Mouse (Mus musculus): ENCODE measurements around the gene Gpr18. TPM values are rescaled to one million over a fixed set of nuclear protein-coding genes. Genes with fewer than 3 reads are reported as not detected.
A peak's percentile ranks its signal among the peaks of the same experiment; 100 is the strongest.

Gene Gpr18
- polyA plus RNA-seq, 1 experiment from 2014 or later: 0.36 TPM

GRCm38 (mm10) chr14:121920511-121921124 lies 5.0 kb upstream of the Gpr18 start:
- Histone ChIP-seq H3K4me2 (ENCODE audit: low read depth, low read length) (no peak overlapping the region), H3K9ac (ENCODE audit: low read length) (0 out of 2 replicates have a peak overlapping the region, but pooled peaks have one; percentile 21), H3K9me3 (ENCODE audit: control insufficient read depth, low read length) (no peaks in the 10 kb centered on the region), H3K36me3 (ENCODE audit: control insufficient read depth, insufficient read depth, low read length) (no peaks in the 10 kb centered on the region), H3K4me1 (replicated peaks; ENCODE audit: control insufficient read depth, insufficient read depth, low read length) (peaks cover 14% of the 10 kb centered on the region), H3K27me3 (ENCODE audit: control insufficient read depth, insufficient read depth, low read depth, low read length) (no peaks in the 10 kb centered on the region), H3K4me3 (ENCODE audit: low read length) (no peak overlapping the region), H3K27ac (ENCODE audit: low read length) (peak overlapping the region; percentile 27; the same call in 1 of the 2 replicates)
- WGBS: 61% methylated on average over 12 of the region's 12 CpGs
- ATAC-seq (ENCODE audit: low read depth): peak; percentile 39

GRCm38 (mm10) chr14:121919752-121920151 lies 4.2 kb upstream of the Gpr18 start:
- ATAC-seq (ENCODE audit: low read depth): no peak
- peaks cover 14% of the 10 kb centered on the region for H3K4me1 ChIP-seq (replicated peaks; ENCODE audit: control insufficient read depth, insufficient read depth, low read length)
- WGBS: 21% methylated on average over 3 of the region's 3 CpGs

GRCm38 (mm10) chr14:121918266-121918665 lies 2.7 kb upstream of the Gpr18 start:
- WGBS: 77% methylated on average over 3 of the region's 3 CpGs
- H3K4me2 ChIP-seq (ENCODE audit: low read depth, low read length): no peak overlapping the region
- no peak for ATAC-seq (ENCODE audit: low read depth)

More at GRCm38 (mm10) chr14:121919752-121920151, 4.2 kb upstream of the Gpr18 start:
- H3K9me3 ChIP-seq (ENCODE audit: control insufficient read depth, low read length): no peaks in the 10 kb centered on the region
- no peak overlapping the region for H3K9ac ChIP-seq (ENCODE audit: low read length)
- H3K4me2 ChIP-seq (ENCODE audit: low read depth, low read length): no peak overlapping the region
- no peaks in the 10 kb centered on the region for H3K36me3 ChIP-seq (ENCODE audit: control insufficient read depth, insufficient read depth, low read length)
- no peak overlapping the region for H3K27ac ChIP-seq (ENCODE audit: low read length)
- no peak overlapping the region for H3K4me3 ChIP-seq (ENCODE audit: low read length)
- no peaks in the 10 kb centered on the region for H3K27me3 ChIP-seq (ENCODE audit: control insufficient read depth, insufficient read depth, low read depth, low read length)

GRCm38 (mm10) chr14:121916311-121917094 lies 922 bp upstream of the Gpr18 start:
- Histone ChIP-seq H3K9ac (ENCODE audit: low read length) (no peak overlapping the region), H3K36me3 (ENCODE audit: control insufficient read depth, insufficient read depth, low read length) (no peaks in the 10 kb centered on the region), H3K4me3 (ENCODE audit: low read length) (no peak overlapping the region), H3K4me1 (replicated peaks; ENCODE audit: control insufficient read depth, insufficient read depth, low read length) (peaks cover 14% of the 10 kb centered on the region), H3K9me3 (ENCODE audit: control insufficient read depth, low read length) (no peaks in the 10 kb centered on the region), H3K27me3 (ENCODE audit: control insufficient read depth, insufficient read depth, low read depth, low read length) (no peaks in the 10 kb centered on the region), H3K4me2 (ENCODE audit: low read depth, low read length) (no peak overlapping the region), H3K27ac (ENCODE audit: low read length) (no peak overlapping the region)
- ATAC-seq (ENCODE audit: low read depth): no peak
- WGBS: 80% methylated on average over 6 of the region's 6 CpGs

More at GRCm38 (mm10) chr14:121918266-121918665, 2.7 kb upstream of the Gpr18 start:
- H3K4me3 ChIP-seq (ENCODE audit: low read length): no peak overlapping the region
- no peak overlapping the region for H3K9ac ChIP-seq (ENCODE audit: low read length)
- H3K27ac ChIP-seq (ENCODE audit: low read length): no peak overlapping the region
- no peaks in the 10 kb centered on the region for H3K36me3 ChIP-seq (ENCODE audit: control insufficient read depth, insufficient read depth, low read length)
- H3K4me1 ChIP-seq (replicated peaks; ENCODE audit: control insufficient read depth, insufficient read depth, low read length): peaks cover 14% of the 10 kb centered on the region
- no peaks in the 10 kb centered on the region for H3K27me3 ChIP-seq (ENCODE audit: control insufficient read depth, insufficient read depth, low read depth, low read length)
- no peaks in the 10 kb centered on the region for H3K9me3 ChIP-seq (ENCODE audit: control insufficient read depth, low read length)

- peaks cover 1% of the 10 kb centered on the region for H3K4me1 ChIP-seq (replicated peaks; ENCODE audit: control insufficient read depth, insufficient read depth, low read length)
- no peaks in the 10 kb centered on the region for H3K27me3 ChIP-seq (ENCODE audit: control insufficient read depth, insufficient read depth, low read depth, low read length)
- no peaks in the 10 kb centered on the region for H3K36me3 ChIP-seq (ENCODE audit: control insufficient read depth, insufficient read depth, low read length)
- no peak overlapping the region for H3K27ac ChIP-seq (ENCODE audit: low read length)
- 77% methylated on average over 5 of the region's 5 CpGs for WGBS
- H3K9ac ChIP-seq (ENCODE audit: low read length): no peak overlapping the region
- no peak overlapping the region for H3K4me2 ChIP-seq (ENCODE audit: low read depth, low read length)
- ATAC-seq (ENCODE audit: low read depth): no peak
- no peak overlapping the region for H3K4me3 ChIP-seq (ENCODE audit: low read length)
- no peaks in the 10 kb centered on the region for H3K9me3 ChIP-seq (ENCODE audit: control insufficient read depth, low read length)
Measured at GRCm38 (mm10) chr14:121915143-121915542, 438 bp downstream of the Gpr18 start.

- Histone ChIP-seq H3K4me3 (ENCODE audit: low read length) (no peak overlapping the region), H3K4me2 (ENCODE audit: low read depth, low read length) (no peak overlapping the region), H3K27ac (ENCODE audit: low read length) (no peak overlapping the region), H3K27me3 (ENCODE audit: control insufficient read depth, insufficient read depth, low read depth, low read length) (no peaks in the 10 kb centered on the region), H3K4me1 (replicated peaks; ENCODE audit: control insufficient read depth, insufficient read depth, low read length) (no peaks in the 10 kb centered on the region), H3K36me3 (ENCODE audit: control insufficient read depth, insufficient read depth, low read length) (0 out of 2 replicates have a peak, but pooled peaks cover 4% of the 10 kb centered on the region), H3K9me3 (ENCODE audit: control insufficient read depth, low read length) (no peaks in the 10 kb centered on the region), H3K9ac (ENCODE audit: low read length) (no peak overlapping the region)
- ATAC-seq (ENCODE audit: low read depth): no peak
- 86% methylated on average over 7 of the region's 7 CpGs for WGBS
Measured at GRCm38 (mm10) chr14:121912501-121912900, 3.1 kb downstream of the Gpr18 start.

GRCm38 (mm10) chr14:121909868-121910267 lies 5.7 kb downstream of the Gpr18 start:
- Histone ChIP-seq H3K4me3 (ENCODE audit: low read length) (no peak overlapping the region), H3K36me3 (ENCODE audit: control insufficient read depth, insufficient read depth, low read length) (peaks cover 4% of the 10 kb centered on the region; the same call in 1 of the 2 replicates)
- 89% methylated on average over 6 of the region's 6 CpGs for WGBS

GRCm38 (mm10) chr14:121906992-121907681 lies 8.4 kb downstream of the Gpr18 start:
- ATAC-seq (ENCODE audit: low read depth): no peak
- H3K4me3 ChIP-seq (ENCODE audit: low read length): no peak overlapping the region
- H3K27me3 ChIP-seq (ENCODE audit: control insufficient read depth, insufficient read depth, low read depth, low read length): no peaks in the 10 kb centered on the region
- WGBS: 75% methylated on average over 11 of the region's 11 CpGs
- no peak overlapping the region for H3K9ac ChIP-seq (ENCODE audit: low read length)
- H3K9me3 ChIP-seq (ENCODE audit: control insufficient read depth, low read length): no peaks in the 10 kb centered on the region
- peaks cover 4% of the 10 kb centered on the region; the same call in 1 of the 2 replicates for H3K36me3 ChIP-seq (ENCODE audit: control insufficient read depth, insufficient read depth, low read length)
- no peak overlapping the region for H3K27ac ChIP-seq (ENCODE audit: low read length)
- H3K4me2 ChIP-seq (ENCODE audit: low read depth, low read length): no peak overlapping the region
- H3K4me1 ChIP-seq (replicated peaks; ENCODE audit: control insufficient read depth, insufficient read depth, low read length): peaks cover 5% of the 10 kb centered on the region; the same call in 1 of the 2 replicates

More at GRCm38 (mm10) chr14:121909868-121910267, 5.7 kb downstream of the Gpr18 start:
- no peaks in the 10 kb centered on the region for H3K27me3 ChIP-seq (ENCODE audit: control insufficient read depth, insufficient read depth, low read depth, low read length)
- no peak overlapping the region for H3K9ac ChIP-seq (ENCODE audit: low read length)
- no peak overlapping the region for H3K27ac ChIP-seq (ENCODE audit: low read length)
- H3K9me3 ChIP-seq (ENCODE audit: control insufficient read depth, low read length): no peaks in the 10 kb centered on the region
- no peak overlapping the region for H3K4me2 ChIP-seq (ENCODE audit: low read depth, low read length)
- no peaks in the 10 kb centered on the region; the same call in 1 of the 2 replicates for H3K4me1 ChIP-seq (replicated peaks; ENCODE audit: control insufficient read depth, insufficient read depth, low read length)
- ATAC-seq (ENCODE audit: low read depth): no peak
